Mouse (Mus musculus): ENCODE data around the gene Slc35e1. TPM values are rescaled to one million over a fixed set of nuclear protein-coding genes. Genes with fewer than 3 reads are reported as not detected.

Slc35e1 gene
- polyA plus RNA-seq, 1 experiment from 2014 or later, result 9.1 TPM

DNA sequence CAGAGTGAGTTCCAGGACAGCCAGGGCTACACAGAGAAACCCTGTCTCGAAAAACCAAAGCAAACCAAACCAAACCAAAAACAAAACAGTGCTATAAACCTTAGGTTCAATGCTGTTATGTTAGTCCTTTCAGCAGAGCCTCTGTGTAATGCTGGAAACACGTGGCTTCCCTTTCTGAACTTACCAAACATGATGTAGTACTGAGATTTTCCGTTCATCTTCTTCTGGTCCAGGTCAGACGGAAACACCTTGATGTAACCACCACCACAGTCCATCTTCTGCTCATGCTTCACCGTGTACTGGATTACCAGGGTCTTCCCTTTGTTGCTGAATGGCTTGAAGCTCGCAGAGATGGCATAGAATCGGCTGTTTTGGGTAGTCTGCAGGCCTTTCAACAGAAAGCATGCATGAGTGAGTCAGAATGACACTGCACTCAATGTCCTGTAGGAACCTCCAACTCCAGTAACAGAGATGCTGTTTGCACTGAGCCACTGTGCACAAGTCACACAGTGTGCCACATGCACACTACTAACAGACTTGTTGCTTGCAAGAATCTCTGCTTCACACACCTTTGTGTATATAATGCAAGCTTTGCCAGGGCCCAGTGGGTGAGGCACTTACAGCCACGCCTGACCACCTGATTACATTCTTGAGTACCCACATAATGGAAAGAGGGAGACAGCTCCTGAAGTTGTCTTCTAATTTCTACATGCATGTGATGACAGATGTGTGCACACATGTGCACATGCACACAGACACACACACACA is 54.0 kb downstream of the Slc35e1 start:
- no peaks in the 10 kb centered on the region for H3K36me3 ChIP-seq
- no peak overlapping the region for H3K4me3 ChIP-seq
- H3K9me3 ChIP-seq, result no peaks in the 10 kb centered on the region
- no peak overlapping the region for H3K27ac ChIP-seq
- no peaks in the 10 kb centered on the region for H3K27me3 ChIP-seq
- H3K4me1 ChIP-seq (replicated peaks), result peaks cover 4% of the 10 kb centered on the region
- no peak overlapping the region for H3K9ac ChIP-seq
- 69% methylated on average over 8 of the region's 8 CpGs for WGBS
- ATAC-seq (ENCODE audit: low FRiP score), result no peak
- H3K4me2 ChIP-seq, result no peak overlapping the region

DNA sequence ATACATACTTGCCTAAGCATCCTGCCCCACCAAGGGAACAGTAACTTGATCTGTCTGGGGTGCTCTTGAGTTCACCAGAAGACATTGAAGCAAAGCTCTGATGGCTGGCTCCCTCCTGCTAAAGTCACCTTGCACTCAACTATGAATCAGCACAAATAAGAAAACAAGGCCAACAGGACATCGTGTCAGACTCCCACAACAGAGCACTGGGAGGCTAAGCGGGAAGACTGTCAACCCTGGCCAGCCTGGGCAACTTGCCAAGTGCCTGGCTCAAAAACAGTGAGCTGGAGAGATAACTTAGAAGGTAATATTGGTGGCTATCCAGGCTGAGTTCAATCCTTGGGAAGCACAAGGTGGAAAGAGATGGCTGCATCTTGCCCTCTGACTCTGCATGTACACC is 57.5 kb downstream of the Slc35e1 start:
- no peaks in the 10 kb centered on the region for H3K36me3 ChIP-seq
- H3K4me2 ChIP-seq, result no peak overlapping the region
- H3K4me1 ChIP-seq (replicated peaks), result no peaks in the 10 kb centered on the region
- H3K9ac ChIP-seq, result no peak overlapping the region
- WGBS, result 41% methylated on average over 2 of the region's 2 CpGs
- H3K27me3 ChIP-seq, result no peaks in the 10 kb centered on the region
- no peak overlapping the region for H3K27ac ChIP-seq
- H3K9me3 ChIP-seq, result no peaks in the 10 kb centered on the region
- ATAC-seq (ENCODE audit: low FRiP score), result no peak
- H3K4me3 ChIP-seq, result no peak overlapping the region

Small RNAs within 50 kb of the gene (microRNA-seq; reads per million reads assigned to microRNA genes)
- not detected for gene Gm28019
- 0.93 reads per million for gene Mir7068

Other genes starting within 250 kb of the Slc35e1 start
- gene Gm10282, start 187.4 kb downstream of the Slc35e1 start, polyA plus RNA-seq (2015; fragmentation: Nextera tagmentation; extraction: Ambion mirVana), result 15.4 TPM in 2 replicates
- 5.0 and 5.9 TPM in 2 replicates for gene Klf2, start 173.6 kb downstream of the Slc35e1 start, polyA plus RNA-seq (2015; fragmentation: Nextera tagmentation; extraction: Ambion mirVana)
- 62.0 and 65.0 TPM in 2 replicates for gene Eps15l1, start 71.2 kb downstream of the Slc35e1 start, polyA plus RNA-seq (2015; fragmentation: Nextera tagmentation; extraction: Ambion mirVana)
- gene Calr3, start 48.7 kb downstream of the Slc35e1 start, polyA plus RNA-seq (2015; fragmentation: Nextera tagmentation; extraction: Ambion mirVana), result 1.1 and 1.3 TPM in 2 replicates
- gene 1700030K09Rik, start 48.7 kb downstream of the Slc35e1 start, polyA plus RNA-seq (2015; fragmentation: Nextera tagmentation; extraction: Ambion mirVana), result 18.0 and 18.9 TPM in 2 replicates
- 51.9 and 54.2 TPM in 2 replicates for gene Cherp, start 17.4 kb downstream of the Slc35e1 start, polyA plus RNA-seq (2015; fragmentation: Nextera tagmentation; extraction: Ambion mirVana)
- gene Med26, start 55.7 kb upstream of the Slc35e1 start, polyA plus RNA-seq (2015; fragmentation: Nextera tagmentation; extraction: Ambion mirVana), result 15.7 and 16.6 TPM in 2 replicates
- 128 and 141 TPM in 2 replicates for gene Smim7, start 78.5 kb upstream of the Slc35e1 start, polyA plus RNA-seq (2015; fragmentation: Nextera tagmentation; extraction: Ambion mirVana)
- 19.3 and 20.4 TPM in 2 replicates for gene Tmem38a, start 79.4 kb upstream of the Slc35e1 start, polyA plus RNA-seq (2015; fragmentation: Nextera tagmentation; extraction: Ambion mirVana)
- 1.3 and 1.4 TPM in 2 replicates for gene Nwd1, start 154.1 kb upstream of the Slc35e1 start, polyA plus RNA-seq (2015; fragmentation: Nextera tagmentation; extraction: Ambion mirVana)
- 171 and 175 TPM in 2 replicates for gene Sin3b, start 230.7 kb upstream of the Slc35e1 start, polyA plus RNA-seq (2015; fragmentation: Nextera tagmentation; extraction: Ambion mirVana)

Measured in hindbrain, embryonic 13.5 days (tissue).